Mouse (Mus musculus) embryonic fibroblast, embryonic 13.5 days (primary cell): ENCODE results near the gene Stat3.

Experiments
- CTCF ChIP-seq: IDR thresholded peaks from 2 replicates; pipeline ENCODE4 v1.5.1; 2011; ENCODE audit warnings: mild to moderate bottlenecking, control low read depth, low read length, moderate library complexity, borderline replicate concordance; ENCODE audit not compliant: insufficient read depth
- POLR2A ChIP-seq: IDR thresholded peaks from 2 replicates; pipeline ENCODE4 v1.6.1; 2011; ENCODE audit warnings: low read depth, mild to moderate bottlenecking, control low read depth, low read length, moderate library complexity

DNA sequence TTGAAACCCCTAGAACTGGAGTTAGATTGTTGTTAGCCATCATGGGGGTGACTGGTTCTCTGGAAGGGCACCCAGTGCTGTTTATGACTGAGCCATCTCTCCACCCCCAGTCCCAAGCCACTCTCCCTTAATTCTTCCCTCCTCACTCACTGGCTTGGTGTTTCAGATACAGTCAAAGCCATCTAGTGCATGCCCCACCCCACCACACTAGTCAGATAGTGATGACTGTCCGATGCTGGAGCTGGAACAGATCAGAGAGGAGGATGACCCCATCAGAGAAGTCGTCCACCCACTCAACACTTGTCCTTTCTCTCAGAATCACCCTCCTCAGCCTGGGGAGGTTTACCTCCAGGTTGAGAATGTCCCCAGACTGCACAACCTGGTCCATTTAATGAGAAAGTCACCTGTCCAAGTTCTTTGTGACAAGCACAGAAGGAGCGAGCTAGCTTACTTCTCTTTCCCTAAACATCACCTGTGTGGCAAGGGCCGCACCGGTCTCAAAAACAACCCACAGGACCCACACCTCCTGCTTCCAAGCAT lies 28.6 kb upstream of the Stat3 start:
- no peak for TF ChIP-seq CTCF
- TF ChIP-seq POLR2A = no peak; the same call in 1 of the 2 replicates
